Mouse (Mus musculus) G1E (cell line): Measurements from ENCODE around the gene B4galt2. TPM values are rescaled to one million over a fixed set of nuclear protein-coding genes. Genes with fewer than 3 reads are reported as not detected.

Experiments used
- ATAC-seq: 2 replicates; pipeline ENCODE4 v1.8.0; 2016; ENCODE audit warnings: mild to moderate bottlenecking; ENCODE audit not compliant: insufficient number of reproducible peaks, poor library complexity, low FRiP score, severe bottlenecking; ENCODE audit errors: extremely low read depth
- DNase-seq: peaks from one replicate; pipeline ENCODE4 v3.0.0; 2012; ENCODE audit warnings: low spot score
- H3K27me3 ChIP-seq: 2 replicates; pipeline ENCODE4 v1.6.1; 2012; ENCODE audit warnings: mild to moderate bottlenecking, low read length, inconsistent platforms; ENCODE audit not compliant: insufficient read depth
- H3K36me3 ChIP-seq: replicated peaks from 2 replicates; pipeline ENCODE3; 2012; ENCODE audit warnings: mild to moderate bottlenecking, inconsistent platforms
- H3K4me1 ChIP-seq: 2 replicates; pipeline ENCODE4 v1.6.1; 2012; ENCODE audit warnings: low read depth, low read length, inconsistent platforms, mixed read lengths; ENCODE audit not compliant: insufficient read depth
- H3K4me3 ChIP-seq: 2 replicates; pipeline ENCODE4 v1.5.1; 2012; ENCODE audit warnings: low read depth, mild to moderate bottlenecking, inconsistent platforms, low read length, moderate library complexity, mixed read lengths
- H3K9me3 ChIP-seq: replicated peaks from 2 replicates; pipeline ENCODE4 v1.6.1; 2012; ENCODE audit warnings: inconsistent platforms
- CTCF ChIP-seq: IDR thresholded peaks from 2 replicates; pipeline ENCODE4 v1.5.1; 2012; ENCODE audit warnings: low read depth, low read length, inconsistent platforms, mixed read lengths
- GATA1 ChIP-seq: IDR thresholded peaks from 2 replicates; pipeline ENCODE4 v1.6.1; 2012; ENCODE audit warnings: borderline replicate concordance, low read length, inconsistent platforms, mixed read lengths
- GATA2 ChIP-seq: IDR thresholded peaks from 2 replicates; pipeline ENCODE4 v1.6.1; 2012; ENCODE audit warnings: low read depth, low read length, inconsistent platforms, borderline replicate concordance
- POLR2AphosphoS5 ChIP-seq: IDR thresholded peaks from 2 replicates; pipeline ENCODE4 v1.6.1; 2012; ENCODE audit warnings: low read depth, low read length, inconsistent platforms; ENCODE audit not compliant: insufficient replicate concordance
- TAL1 ChIP-seq: conservative IDR thresholded peaks from 2 replicates; pipeline ENCODE4 v1.6.1; 2012; ENCODE audit warnings: low read depth, low read length, inconsistent platforms, mixed read lengths
- polyA plus RNA-seq: library from polyadenylated mRNA; stranded (reverse); fragments of >175 nt; gene quantifications from 2 replicates; pipeline ENCODE4 v1.2.3, GENCODE M21; 2012
- total RNA-seq, 2 experiments: library from RNA; stranded (forward) in 1 of 2; stranded (reverse) in 1 of 2; fragments of 200-1000 nt in 1 of 2; fragments of >200 nt in 1 of 2; fragmentation: Nextera tagmentation in 1 of 2; gene quantifications; 2 replicates each; pipeline ENCODE4 v1.2.3; 2014 to 2017

Gene B4galt2
- not detected in 2 replicates for total RNA-seq (2014; fragmentation: Nextera tagmentation)
- 0.06 and 0.33 TPM in 2 replicates for total RNA-seq (2017)
- polyA plus RNA-seq: 0.11 and 0.63 TPM in 2 replicates

DNA sequence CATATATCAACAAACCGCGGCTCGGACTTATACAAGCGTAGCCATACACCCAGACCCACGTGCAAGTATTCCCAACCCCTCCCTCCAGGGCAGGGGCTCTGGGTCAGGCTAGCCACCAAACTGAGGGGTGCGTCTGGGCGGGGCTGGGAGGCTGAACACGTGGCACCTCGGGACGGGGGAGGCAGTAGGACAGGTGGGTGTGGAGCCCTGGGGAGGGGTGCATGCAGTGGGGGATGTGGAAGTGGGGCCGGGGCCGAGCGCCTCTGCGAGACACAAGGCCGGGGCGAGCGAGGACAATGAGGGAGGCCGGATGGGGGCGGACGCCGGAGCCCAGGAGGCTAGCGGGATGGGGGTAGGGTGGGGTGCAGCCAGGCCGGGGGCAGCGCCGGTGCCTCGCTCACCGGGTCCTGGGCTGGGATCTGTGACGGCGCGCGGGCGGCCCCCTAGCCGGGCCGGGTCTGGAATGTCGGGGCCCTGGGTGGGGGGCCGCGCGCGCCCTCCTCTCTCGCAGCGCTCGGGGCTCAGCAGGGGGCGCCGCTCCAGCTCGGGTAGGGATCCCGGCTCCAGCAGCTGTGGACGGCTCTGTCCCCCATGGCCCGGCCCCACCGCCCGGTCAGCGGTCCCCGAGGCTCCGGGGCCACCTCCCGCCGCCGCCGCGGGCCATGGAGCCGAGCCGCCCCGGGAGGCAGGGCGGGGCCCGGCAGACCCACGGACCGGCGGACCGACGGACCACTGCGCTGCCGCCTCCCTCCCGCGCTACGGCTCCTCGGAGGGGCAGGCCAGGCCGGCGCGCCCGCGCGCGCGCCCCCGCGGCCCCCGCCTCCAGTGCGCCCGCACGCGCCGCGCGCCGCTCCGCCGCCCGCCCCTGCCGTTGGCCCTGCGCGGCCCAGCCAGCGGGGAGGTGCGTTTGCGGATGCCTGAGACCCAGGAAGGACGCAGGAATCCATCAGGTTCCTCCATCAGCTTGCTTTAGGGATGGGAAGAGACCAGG lies at the start of gene B4galt2:
Gene B4galt2 (minus strand): TSS at position 787 of the 991 bp plus-strand sequence.
- no peak for ATAC-seq
- no peak for TF ChIP-seq GATA1
- no peak for TF ChIP-seq POLR2AphosphoS5
- TF ChIP-seq CTCF: no peak
- TF ChIP-seq TAL1: no peak
- no peak for TF ChIP-seq GATA2
- Histone ChIP-seq H3K36me3 (peaks cover 32% of the 10 kb centered on the region), H3K4me3 (peak within 1 kb of the TSS; percentile 63; the same call in 1 of the 2 replicates), H3K9me3 (no peaks in the 10 kb centered on the region), H3K27me3 (peaks cover 55% of the 10 kb centered on the region), H3K4me1 (peaks cover 41% of the 10 kb centered on the region)
- DNase-seq: no peak

DNA sequence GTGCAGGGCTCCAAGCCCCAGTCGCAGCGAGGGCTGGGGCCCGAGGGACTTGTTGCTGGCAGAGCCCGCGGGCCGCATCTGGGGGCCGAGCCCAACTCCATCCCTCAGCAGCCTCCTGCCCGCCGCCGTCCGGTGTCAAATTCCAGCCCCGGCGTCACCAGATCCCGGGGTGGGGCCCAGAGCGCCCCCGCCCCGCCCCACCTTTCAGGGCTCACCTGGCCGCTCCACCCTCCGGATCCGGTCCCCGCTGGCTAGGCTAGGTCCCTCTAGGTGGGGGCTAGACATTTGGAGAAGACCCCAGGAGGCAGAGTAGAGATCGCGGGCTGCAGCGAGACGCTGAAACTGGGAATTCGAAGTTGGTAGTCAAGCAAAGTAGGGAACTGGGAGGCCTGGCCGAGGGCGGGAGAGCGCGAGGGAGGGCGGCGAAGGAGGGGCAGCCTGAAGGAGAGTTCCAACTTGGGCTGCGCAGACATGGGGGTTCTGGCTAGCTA lies 46.1 kb upstream of the B4galt2 start, which contains the start of gene Artn:
Gene Artn (minus strand): TSS at position 373 of the 491 bp plus-strand sequence.
- DNase-seq (no peak), ATAC-seq (no peak)
- Histone ChIP-seq H3K4me1 (peaks cover 19% of the 10 kb centered on the region), H3K4me3 (no peak within 1 kb of the TSS; the same call in 1 of the 2 replicates), H3K27me3 (peaks cover 54% of the 10 kb centered on the region), H3K36me3 (peaks cover 11% of the 10 kb centered on the region), H3K9me3 (peaks cover 5% of the 10 kb centered on the region)
- TF ChIP-seq POLR2AphosphoS5 (no peak), GATA2 (no peak), CTCF (no peak), TAL1 (no peak), GATA1 (no peak)

GRCm38 (mm10) chr4:117928699-117929241 lies 45.5 kb upstream of the B4galt2 start:
- DNase-seq: peak; percentile 67
- H3K4me1 ChIP-seq: peaks cover 24% of the 10 kb centered on the region

DNA sequence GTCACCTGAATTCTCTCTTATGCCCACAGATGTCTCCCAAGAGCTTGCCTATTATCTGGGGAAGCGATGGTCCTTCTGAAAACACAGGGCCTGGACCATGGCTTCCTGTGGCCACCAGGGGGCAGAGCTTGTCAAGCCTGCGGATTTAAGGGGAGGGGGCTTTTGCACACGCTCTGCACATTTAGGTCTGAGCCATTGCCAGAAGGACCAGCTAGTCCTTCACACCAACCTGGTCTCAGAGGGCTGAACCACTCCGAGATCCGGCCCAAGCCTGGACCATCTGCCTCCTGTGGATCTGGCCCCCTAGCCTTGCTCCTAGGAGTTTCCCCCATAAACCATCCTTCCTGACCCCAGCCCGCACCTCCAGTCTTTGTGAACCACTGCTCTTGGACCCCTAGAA lies 44.9 kb upstream of the B4galt2 start:
- Histone ChIP-seq H3K27me3 (peaks cover 64% of the 10 kb centered on the region), H3K4me3 (no peak overlapping the region)

More at GRCm38 (mm10) chr4:117928699-117929241, 45.5 kb upstream of the B4galt2 start:
- peaks cover 59% of the 10 kb centered on the region for H3K27me3 ChIP-seq
- peak; percentile 60 for ATAC-seq
- H3K36me3 ChIP-seq: peaks cover 11% of the 10 kb centered on the region
- H3K9me3 ChIP-seq: peaks cover 5% of the 10 kb centered on the region
- TF ChIP-seq TAL1 (0 out of 2 replicates have a peak, but pooled peaks have one; percentile 20), POLR2AphosphoS5 (no peak), GATA1 (no peak)
- no peak overlapping the region; the same call in 1 of the 2 replicates for H3K4me3 ChIP-seq

DNA sequence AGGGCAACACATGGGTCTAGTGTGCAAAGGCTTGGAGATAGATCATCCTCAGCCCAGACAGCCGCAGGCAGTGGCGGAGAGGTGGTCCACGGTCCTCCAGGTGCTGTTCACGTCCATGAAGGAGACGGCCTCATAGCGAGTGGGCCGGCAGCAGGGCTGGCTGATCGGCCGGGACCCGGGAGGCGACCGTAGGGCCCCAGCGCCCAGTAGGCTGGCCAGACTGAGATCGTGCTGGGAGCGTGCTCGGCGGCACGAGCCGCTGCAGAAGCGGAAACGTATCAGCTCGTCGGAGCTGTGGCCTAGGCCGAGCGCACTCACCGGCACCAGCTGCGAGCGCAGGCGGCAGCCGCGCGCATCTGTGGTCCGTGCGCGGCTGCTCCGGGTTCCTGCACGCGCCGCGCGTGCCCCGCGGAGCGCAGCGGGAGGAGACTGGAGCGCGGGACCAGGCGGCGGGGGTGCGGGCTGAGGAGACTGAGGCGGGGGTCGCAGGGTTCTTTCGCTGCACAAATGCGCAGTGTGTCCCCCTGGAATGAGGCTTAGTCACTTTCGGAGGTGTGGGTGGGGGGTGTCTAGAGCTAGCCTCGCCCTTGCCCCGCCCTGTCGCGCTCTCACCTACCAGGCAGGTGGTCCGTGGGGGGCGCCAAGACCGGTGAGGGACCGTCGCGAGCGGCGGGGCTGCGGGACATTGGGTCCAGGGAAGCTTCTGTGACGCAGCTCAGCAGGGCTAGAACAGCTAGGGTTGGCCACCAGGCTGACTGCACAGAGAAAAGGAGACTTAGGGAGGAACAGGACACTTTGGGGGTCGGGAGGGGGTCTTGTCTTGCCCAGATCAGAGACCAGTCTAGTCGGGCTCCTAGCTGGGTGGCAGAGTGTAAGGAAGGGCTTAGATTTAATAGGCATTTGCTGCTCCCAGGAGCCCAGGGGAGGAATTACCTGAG lies 43.5 kb upstream of the B4galt2 start:
- peaks cover 73% of the 10 kb centered on the region for H3K27me3 ChIP-seq
- DNase-seq: no peak
- H3K4me3 ChIP-seq: no peak overlapping the region

More for the DNA sequence above, 44.9 kb upstream of the B4galt2 start:
- DNase-seq (peak; percentile 28), ATAC-seq (no peak)
- H3K9me3 ChIP-seq: peaks cover 5% of the 10 kb centered on the region
- peaks cover 25% of the 10 kb centered on the region for H3K4me1 ChIP-seq
- peaks cover 11% of the 10 kb centered on the region for H3K36me3 ChIP-seq
- TF ChIP-seq GATA1 (no peak), CTCF (peak; percentile 76), TAL1 (no peak)

More for the DNA sequence above, 43.5 kb upstream of the B4galt2 start:
- no peak for ATAC-seq
- Histone ChIP-seq H3K36me3 (no peaks in the 10 kb centered on the region), H3K9me3 (peaks cover 5% of the 10 kb centered on the region), H3K4me1 (peaks cover 29% of the 10 kb centered on the region)
- TF ChIP-seq CTCF (no peak), POLR2AphosphoS5 (no peak), GATA2 (no peak), TAL1 (no peak), GATA1 (no peak)
